Mouse (Mus musculus) ovary, postnatal 14 days (tissue): Measurements from ENCODE around the gene 5031439G07Rik.
"Not testable (repeated sequence)": the region's sequence is repeated elsewhere in the genome, so short reads cannot be mapped to it uniquely, and the experiment has no call there.

ENCODE experiments used
- DNase-seq: peaks from one replicate; pipeline ENCODE4 v3.0.0; 2022; ENCODE audit warnings: low spot score

Gene 5031439G07Rik

GRCm38 (mm10) chr15:84953259-84953658 lies 35.1 kb downstream of the 5031439G07Rik start:
- no peak for DNase-seq

- no peak for DNase-seq
These were observed 38.3 kb downstream of the 5031439G07Rik start for GRCm38 (mm10) chr15:84950053-84950452.

GRCm38 (mm10) chr15:84948990-84949389 lies 39.4 kb downstream of the 5031439G07Rik start:
- DNase-seq = no peak

GRCm38 (mm10) chr15:84944319-84944718 lies 44.0 kb downstream of the 5031439G07Rik start:
- DNase-seq = no peak

- no peak for DNase-seq
These were observed 45.6 kb downstream of the 5031439G07Rik start for GRCm38 (mm10) chr15:84942647-84943285.

- DNase-seq = no peak
These were observed 48.2 kb downstream of the 5031439G07Rik start for GRCm38 (mm10) chr15:84940102-84940501.

- no peak for DNase-seq
These were observed 53.5 kb downstream of the 5031439G07Rik start for GRCm38 (mm10) chr15:84934901-84935300.

- DNase-seq = no peak
These were observed 56.0 kb downstream of the 5031439G07Rik start for GRCm38 (mm10) chr15:84932351-84932750.

GRCm38 (mm10) chr15:84925495-84926018 lies 62.8 kb downstream of the 5031439G07Rik start:
- no peak for DNase-seq

- peak; percentile 21 for DNase-seq
These were observed 63.5 kb downstream of the 5031439G07Rik start for GRCm38 (mm10) chr15:84924781-84925315.

GRCm38 (mm10) chr15:84923508-84924181 lies 64.7 kb downstream of the 5031439G07Rik start:
- no peak for DNase-seq

GRCm38 (mm10) chr15:84922884-84923507 lies 65.4 kb downstream of the 5031439G07Rik start, which contains the start of gene Nup50:
Gene Nup50 (plus strand): TSS chr15:84923411.
- peak; percentile 100 for DNase-seq

- no peak for DNase-seq
These were observed 68.4 kb downstream of the 5031439G07Rik start, which contains the start of gene Gm29666 for GRCm38 (mm10) chr15:84919938-84920337. Gene Gm29666 (minus strand): TSS chr15:84920038.

- no peak for DNase-seq
These were observed 75.2 kb downstream of the 5031439G07Rik start for GRCm38 (mm10) chr15:84913201-84913600.

- DNase-seq = no peak
These were observed 84.4 kb downstream of the 5031439G07Rik start for GRCm38 (mm10) chr15:84903843-84904385.

GRCm38 (mm10) chr15:84898077-84898476 lies 90.3 kb downstream of the 5031439G07Rik start:
- DNase-seq = no peak

GRCm38 (mm10) chr15:84896664-84897063 lies 91.7 kb downstream of the 5031439G07Rik start:
- DNase-seq = no peak

- DNase-seq = not testable (repeated sequence)
These were observed 92.1 kb downstream of the 5031439G07Rik start for GRCm38 (mm10) chr15:84896216-84896615.
